Mouse (Mus musculus): ENCODE data around the gene Mmp11. TPM values are rescaled to one million over a fixed set of nuclear protein-coding genes. Genes with fewer than 3 reads are reported as not detected.

The Mmp11 gene
- polyA plus RNA-seq (2012): 0.65 and 0.74 TPM in 2 replicates

DNA sequence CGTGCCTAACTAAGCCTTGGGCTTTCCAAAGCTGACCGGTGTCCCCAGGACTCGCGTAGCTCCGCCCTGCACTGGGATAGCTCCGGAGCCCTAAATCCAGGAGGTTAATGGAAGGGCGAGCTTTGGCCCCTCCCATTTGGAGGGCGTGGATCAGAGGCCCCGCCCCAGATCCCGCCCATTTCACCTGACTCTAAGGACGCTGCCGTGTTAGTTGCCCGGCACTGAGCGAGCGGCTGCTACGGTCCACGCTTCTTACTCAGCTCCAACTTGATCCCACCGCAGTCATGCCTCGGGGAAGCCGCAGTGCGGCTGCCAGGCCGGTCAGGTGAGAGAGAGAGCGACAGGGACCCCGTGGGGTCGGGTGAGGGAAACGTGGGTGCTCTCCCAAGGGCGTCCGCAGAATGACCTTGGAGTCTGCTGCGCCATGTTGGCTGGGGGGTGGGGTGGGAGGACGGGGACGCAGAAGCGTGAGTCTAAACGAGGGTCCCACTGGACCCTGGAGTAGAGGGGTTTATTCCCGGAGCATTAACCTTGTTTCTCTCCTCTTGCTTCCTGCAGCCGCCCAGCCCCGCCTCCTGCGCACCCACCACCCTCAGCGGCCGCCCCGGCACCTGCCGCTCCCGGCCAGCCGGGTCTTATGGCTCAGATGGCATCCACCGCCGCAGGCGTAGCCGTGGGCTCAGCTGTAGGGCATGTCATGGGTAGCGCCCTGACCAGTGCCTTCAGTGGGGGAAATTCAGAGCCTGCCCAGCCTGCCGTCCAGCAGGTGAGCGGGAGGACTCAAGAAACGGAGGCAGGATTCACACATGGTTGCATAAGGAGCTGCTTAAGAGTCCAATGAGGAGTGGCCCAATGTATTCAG, at the start of gene Mmp11:
TSS of gene Mmp11 (minus strand) at position 817 of the 862 bp plus-strand sequence.

GRCm38 (mm10) chr10:75954381-75954811, 18.1 kb upstream of the Mmp11 start, which contains the start of gene Gm5134:
TSS of gene Gm5134 (plus strand) at chr10:75954514.

DNA sequence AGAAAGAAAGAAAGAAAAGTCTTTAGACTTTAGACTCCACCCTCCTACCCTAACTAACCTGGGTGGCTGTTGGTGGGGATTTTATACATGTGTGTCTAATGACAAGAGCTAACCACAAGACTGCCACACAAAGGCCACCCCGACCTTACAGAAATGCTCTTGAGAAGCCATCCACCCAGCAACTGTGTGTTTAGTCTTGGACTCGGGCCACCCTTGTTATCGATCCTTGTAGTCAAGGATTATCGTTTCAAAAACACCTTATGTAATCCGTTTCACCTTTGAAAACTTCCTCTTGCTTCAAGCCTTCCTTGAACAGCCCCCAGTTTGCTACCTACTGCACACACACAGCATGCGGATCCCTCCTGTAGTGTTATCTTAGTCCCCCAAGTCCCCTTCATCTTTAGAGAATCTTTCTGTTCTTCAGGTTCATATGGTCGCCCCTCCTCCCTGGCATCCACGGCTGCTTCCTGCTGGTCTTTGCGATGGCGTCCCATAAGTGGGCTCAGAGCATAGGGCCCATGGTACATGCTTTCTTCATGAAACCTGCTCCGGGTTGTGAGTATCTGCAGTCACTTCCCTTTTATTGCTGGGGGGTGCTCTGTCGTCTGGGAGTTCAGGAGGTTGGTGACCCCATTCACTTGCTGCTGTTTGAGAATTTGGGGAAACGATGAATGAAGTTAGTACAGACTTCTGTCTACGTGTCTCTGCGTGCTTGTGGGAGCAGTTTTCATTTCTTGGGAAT, 6.6 kb upstream of the Mmp11 start, which contains the start of gene Vpreb3:
TSS of gene Vpreb3 (plus strand) at position 322 of the 742 bp plus-strand sequence.

GRCm38 (mm10) chr10:75940520-75940919, 4.2 kb upstream of the Mmp11 start, which contains the start of gene Gm867:
TSS of gene Gm867 (minus strand) at chr10:75940672.

DNA sequence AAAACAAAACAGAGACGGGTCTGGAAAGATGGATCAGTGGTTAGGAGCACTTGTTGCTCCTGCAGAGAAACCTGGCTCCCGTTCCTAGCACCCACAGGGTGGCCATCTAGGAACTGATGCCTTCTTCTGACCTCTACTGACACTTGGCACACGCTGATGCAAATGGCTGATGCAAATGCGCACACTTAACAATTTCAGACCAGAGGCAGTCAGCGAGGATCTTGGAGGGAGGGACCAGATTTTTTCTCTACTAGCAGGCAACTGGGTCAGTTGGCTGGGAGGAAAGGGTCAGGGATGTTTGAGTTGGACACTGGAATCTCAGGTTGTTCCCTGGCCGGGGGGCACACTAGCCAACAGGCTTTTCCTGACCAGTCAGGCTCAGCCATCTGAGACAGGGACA, 3.4 kb downstream of the Mmp11 start, which contains the start of gene Chchd10:
TSS of gene Chchd10 (plus strand) at position 240 of the 400 bp plus-strand sequence.

DNA sequence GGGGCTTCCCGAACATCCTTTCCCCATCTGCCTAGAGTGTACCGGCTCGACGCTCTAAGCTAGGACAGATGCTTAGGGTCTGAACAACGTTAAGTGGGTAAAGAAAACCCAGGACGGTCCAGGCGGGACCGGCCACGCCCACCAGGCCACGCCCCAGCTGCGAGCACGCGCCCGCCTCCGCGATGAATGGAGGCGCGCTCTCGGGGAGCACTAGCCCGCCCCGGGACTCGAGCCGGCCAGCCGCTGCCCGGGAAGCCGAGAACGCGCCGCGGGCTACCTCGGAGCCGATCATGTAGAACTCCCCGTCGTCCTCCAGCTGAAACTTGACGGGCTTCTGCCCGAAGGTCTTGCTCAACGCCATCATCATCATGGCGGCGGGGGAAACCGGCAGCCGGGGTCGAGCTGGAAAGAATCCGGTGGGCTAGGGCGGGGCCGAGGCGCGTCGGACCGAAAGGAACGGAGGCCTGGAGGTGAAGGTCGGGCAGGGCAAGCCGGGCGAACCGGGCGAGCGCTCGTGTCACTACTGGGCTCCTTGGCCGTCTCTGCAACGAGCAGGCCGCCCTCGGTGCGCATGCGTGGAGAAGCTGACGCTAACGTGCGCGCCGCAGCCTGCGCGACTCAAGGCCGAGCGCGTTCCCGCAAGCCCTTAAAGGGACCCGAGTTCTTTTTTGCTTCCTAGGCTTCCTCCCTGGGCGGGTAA, 15.1 kb downstream of the Mmp11 start, which contains the start of gene Smarcb1:
TSS of gene Smarcb1 (minus strand) at position 592 of the 700 bp plus-strand sequence.

GRCm38 (mm10) chr10:75893089-75893750, 43.1 kb downstream of the Mmp11 start, which contains the start of gene Derl3:
TSS of gene Derl3 (plus strand) at chr10:75893413.

Other genes with a start within 250 kb of the Mmp11 start
- 95.9 and 105 TPM in 2 replicates for gene Cabin1, start 172.2 kb downstream of the Mmp11 start, polyA plus RNA-seq (2012)
- 95.8 and 97.5 TPM in 2 replicates for gene Ddt, start 163.1 kb downstream of the Mmp11 start, polyA plus RNA-seq (2012)
- gene Gm20441, start 155.5 kb downstream of the Mmp11 start, polyA plus RNA-seq (2012): not detected in 2 replicates
- gene Gstt3, start 155.1 kb downstream of the Mmp11 start, polyA plus RNA-seq (2012): 4.0 and 4.4 TPM in 2 replicates
- 0.38 and 0.93 TPM in 2 replicates for gene Gstt1, start 137.9 kb downstream of the Mmp11 start, polyA plus RNA-seq (2012)
- not detected in 2 replicates for gene Gstt4, start 114.0 kb downstream of the Mmp11 start, polyA plus RNA-seq (2012)
- 7.5 and 8.4 TPM in 2 replicates for gene Gstt2, start 99.1 kb downstream of the Mmp11 start, polyA plus RNA-seq (2012)
- gene Mif, start 76.3 kb downstream of the Mmp11 start, polyA plus RNA-seq (2012): 2,192 and 2,368 TPM in 2 replicates
- 9.1 and 10.6 TPM in 2 replicates for gene Derl3, start 43.1 kb downstream of the Mmp11 start, polyA plus RNA-seq (2012)
- gene Smarcb1, start 14.9 kb downstream of the Mmp11 start, polyA plus RNA-seq (2012): 308 and 343 TPM in 2 replicates
- 187 and 201 TPM in 2 replicates for gene Chchd10, start 3.4 kb downstream of the Mmp11 start, polyA plus RNA-seq (2012)
- gene Gm867, start 4.2 kb upstream of the Mmp11 start, polyA plus RNA-seq (2012): not detected in 2 replicates
- 1.4 and 2.1 TPM in 2 replicates for gene Vpreb3, start 6.6 kb upstream of the Mmp11 start, polyA plus RNA-seq (2012)
- gene Gm5134, start 18.0 kb upstream of the Mmp11 start, polyA plus RNA-seq (2012): 0.09 and 0.22 TPM in 2 replicates
- gene Zfp280b, start 96.2 kb upstream of the Mmp11 start, polyA plus RNA-seq (2012): 3.7 and 5.0 TPM in 2 replicates
- gene Slc5a4b, start 174.5 kb upstream of the Mmp11 start, polyA plus RNA-seq (2012): not detected in 2 replicates
- gene Slc5a4a, start 211.0 kb upstream of the Mmp11 start, polyA plus RNA-seq (2012): not detected in 2 replicates